Mouse (Mus musculus) left cerebral cortex, adult 2 months (tissue): ENCODE data around the gene Clpsl2. TPM values are rescaled to one million over a fixed set of nuclear protein-coding genes. Genes with fewer than 3 reads are reported as not detected.

Experiments used
- DNase-seq, 2 experiments: peaks; one replicate each; pipeline ENCODE4 v3.0.0; 2021 to 2022; ENCODE audit warnings: low spot score in 2 of 2, mixed read lengths in 1 of 2; ENCODE audit errors: extremely low spot score in 1 of 2
- H3K27ac ChIP-seq: fragments of 200-600 bp; 2 replicates; pipeline ENCODE4 v1.8.1; 2022
- H3K4me3 ChIP-seq: fragments of 200-600 bp; 2 replicates; pipeline ENCODE4 v1.8.1; 2022
- CTCF ChIP-seq: fragments of 200-600 bp; IDR thresholded peaks from 2 replicates; pipeline ENCODE4 v1.8.1; 2022; ENCODE audit warnings: antibody characterized with exemption, mild to moderate bottlenecking, moderate library complexity
- intact Hi-C: fragments of 180-260 bp; cut with DNase I; formaldehyde crosslinking; loops from one replicate; pipeline ENCODE4 v1.15.1; 2025
- long read RNA-seq, 2 experiments: library from polyadenylated mRNA; stranded (forward); transcript quantifications; one replicate each; pipeline ENCODE4 v2.0.0; 2021; ENCODE audit warnings: borderline mapping rate in 2 of 2
- total RNA-seq, 2 experiments: library from RNA; stranded (reverse); gene quantifications; 2 replicates each; pipeline ENCODE4 v1.2.3; 2021

The Clpsl2 gene
- not detected for total RNA-seq
- long read RNA-seq, experiment 1, result 0 reads
- long read RNA-seq, experiment 2, result 0 reads

- intact Hi-C loops, result no loop called here
- DNase-seq, result no peak
- no peak within 1 kb of the TSS for H3K4me3 ChIP-seq
- TF ChIP-seq CTCF, result no peak
- H3K27ac ChIP-seq, result no peak within 1 kb of the TSS
Measured at GRCm38 (mm10) chr17:28549111-28549510, at the start of gene Clpsl2. Gene Clpsl2, plus strand, starts transcription at chr17:28549411.

GRCm38 (mm10) chr17:28500465-28500864, 48.7 kb upstream of the Clpsl2 start:
- no peak for TF ChIP-seq CTCF
- Histone ChIP-seq H3K27ac (no peak overlapping the region), H3K4me3 (no peak overlapping the region)
- DNase-seq, result no peak
- intact Hi-C loops, result no loop called here

GRCm38 (mm10) chr17:28502196-28502821, 46.9 kb upstream of the Clpsl2 start:
- no peak for DNase-seq
- Histone ChIP-seq H3K27ac (no peak overlapping the region), H3K4me3 (no peak overlapping the region)
- TF ChIP-seq CTCF, result no peak
- intact Hi-C loops, result no loop called here

GRCm38 (mm10) chr17:28504182-28504581, 45.0 kb upstream of the Clpsl2 start:
- intact Hi-C loops, result no loop called here
- no peak overlapping the region for H3K27ac ChIP-seq
- no peak for TF ChIP-seq CTCF
- no peak overlapping the region for H3K4me3 ChIP-seq
- no peak for DNase-seq

GRCm38 (mm10) chr17:28505591-28505990, 43.6 kb upstream of the Clpsl2 start:
- H3K27ac ChIP-seq, result no peak overlapping the region
- DNase-seq, result no peak
- no peak overlapping the region for H3K4me3 ChIP-seq
- TF ChIP-seq CTCF, result no peak
- intact Hi-C loops, result no loop called here

- Histone ChIP-seq H3K4me3 (no peak overlapping the region), H3K27ac (no peak overlapping the region)
- intact Hi-C loops, result no loop called here
- no peak for DNase-seq
- no peak for TF ChIP-seq CTCF
Measured at GRCm38 (mm10) chr17:28506895-28507294, 42.3 kb upstream of the Clpsl2 start.

GRCm38 (mm10) chr17:28507496-28507895, 41.7 kb upstream of the Clpsl2 start:
- intact Hi-C loops, result no loop called here
- DNase-seq, result no peak
- Histone ChIP-seq H3K27ac (no peak overlapping the region), H3K4me3 (no peak overlapping the region)
- TF ChIP-seq CTCF, result no peak

- no peak for DNase-seq
- Histone ChIP-seq H3K4me3 (no peak overlapping the region), H3K27ac (no peak overlapping the region)
- intact Hi-C loops, result no loop called here
- no peak for TF ChIP-seq CTCF
Measured at GRCm38 (mm10) chr17:28510445-28511342, 38.5 kb upstream of the Clpsl2 start.

- DNase-seq, result no peak
- no peak overlapping the region for H3K4me3 ChIP-seq
- no peak overlapping the region; the same call in 1 of the 2 replicates for H3K27ac ChIP-seq
- intact Hi-C loops, result no loop called here
- TF ChIP-seq CTCF, result no peak
Measured at GRCm38 (mm10) chr17:28511616-28512541, 37.3 kb upstream of the Clpsl2 start.

GRCm38 (mm10) chr17:28512696-28513095, 36.5 kb upstream of the Clpsl2 start:
- no peak overlapping the region; the same call in 1 of the 2 replicates for H3K27ac ChIP-seq
- intact Hi-C loops, result no loop called here
- TF ChIP-seq CTCF, result no peak

GRCm38 (mm10) chr17:28513337-28513736, 35.9 kb upstream of the Clpsl2 start:
- H3K27ac ChIP-seq, result no peak overlapping the region
- intact Hi-C loops, result no loop called here
- no peak overlapping the region for H3K4me3 ChIP-seq
- no peak for DNase-seq
- TF ChIP-seq CTCF, result no peak

More at GRCm38 (mm10) chr17:28512696-28513095, 36.5 kb upstream of the Clpsl2 start:
- H3K4me3 ChIP-seq, result no peak overlapping the region
- no peak for DNase-seq

GRCm38 (mm10) chr17:28513844-28514243, 35.4 kb upstream of the Clpsl2 start:
- no peak for DNase-seq
- no peak for TF ChIP-seq CTCF
- intact Hi-C loops, result no loop called here
- Histone ChIP-seq H3K27ac (peak overlapping the region; percentile 40), H3K4me3 (no peak overlapping the region)
